Mouse (Mus musculus) hindbrain, embryonic 16.5 days (tissue): ENCODE data around the gene Mmp23. TPM values are rescaled to one million over a fixed set of nuclear protein-coding genes. Genes with fewer than 3 reads are reported as not detected.
"Not testable (repeated sequence)": the region's sequence is repeated elsewhere in the genome, so short reads cannot be mapped to it uniquely, and the experiment has no call there.

ENCODE experiments used
- ATAC-seq: fragments of 200-750 bp; cut with Nextera tagmentation; 2 replicates; pipeline ENCODE4 v1.8.0; 2017; ENCODE audit warnings: moderate TSS enrichment, moderate library complexity
- H3K27ac ChIP-seq: fragments of 300-500 bp; sonication (generic); 2 replicates; pipeline ENCODE4 v1.5.1; 2014; ENCODE audit warnings: low read depth, mild to moderate bottlenecking, control low read depth, low read length, moderate library complexity
- H3K27me3 ChIP-seq: fragments of 300-500 bp; sonication (generic); replicated peaks from 2 replicates; pipeline ENCODE4 v1.6.1; 2014; ENCODE audit warnings: low read length; ENCODE audit not compliant: control insufficient read depth, insufficient read depth
- H3K36me3 ChIP-seq: fragments of 300-500 bp; sonication (generic); 2 replicates; pipeline ENCODE4 v1.6.1; 2014; ENCODE audit warnings: mild to moderate bottlenecking, low read length, moderate library complexity, mixed read lengths; ENCODE audit not compliant: control insufficient read depth, insufficient read depth
- H3K4me1 ChIP-seq: fragments of 300-500 bp; sonication (generic); 2 replicates; pipeline ENCODE4 v1.6.1; 2014; ENCODE audit warnings: low read depth, low read length; ENCODE audit not compliant: control insufficient read depth, insufficient read depth
- H3K4me2 ChIP-seq: fragments of 300-500 bp; sonication (generic); 2 replicates; pipeline ENCODE4 v1.6.1; 2014; ENCODE audit warnings: mild to moderate bottlenecking, low read length, control low read depth, moderate library complexity
- H3K4me3 ChIP-seq: fragments of 300-500 bp; sonication (generic); 2 replicates; pipeline ENCODE4 v1.5.1; 2014; ENCODE audit warnings: mild to moderate bottlenecking, low read length, control low read depth, moderate library complexity
- H3K9ac ChIP-seq: fragments of 300-500 bp; sonication (generic); 2 replicates; pipeline ENCODE4 v1.6.1; 2014; ENCODE audit warnings: low read depth, mild to moderate bottlenecking, control low read depth, low read length, moderate library complexity
- H3K9me3 ChIP-seq: fragments of 300-500 bp; sonication (generic); 2 replicates; pipeline ENCODE4 v1.6.1; 2014; ENCODE audit warnings: mild to moderate bottlenecking, low read length, moderate library complexity; ENCODE audit not compliant: control insufficient read depth
- whole genome bisulfite sequencing: fragments of 180-500 bp; shearing (Covaris S2); extraction: QIAGEN DNeasy Blood & Tissue Kit; methylation state at CpG from one replicate; pipeline ENCODE4 v1.1.7; 2014; 5-methylcytosine and 5-hydroxymethylcytosine counted together
- polyA plus RNA-seq: library from polyadenylated mRNA; unstranded; fragments of >200 nt; fragmentation: Nextera tagmentation; extraction: Ambion mirVana; gene quantifications from 2 replicates; pipeline ENCODE4 v1.2.1, GENCODE M21; 2015

Gene Mmp23
- polyA plus RNA-seq, 1 experiment from 2014 or later: 2.9 TPM

DNA sequence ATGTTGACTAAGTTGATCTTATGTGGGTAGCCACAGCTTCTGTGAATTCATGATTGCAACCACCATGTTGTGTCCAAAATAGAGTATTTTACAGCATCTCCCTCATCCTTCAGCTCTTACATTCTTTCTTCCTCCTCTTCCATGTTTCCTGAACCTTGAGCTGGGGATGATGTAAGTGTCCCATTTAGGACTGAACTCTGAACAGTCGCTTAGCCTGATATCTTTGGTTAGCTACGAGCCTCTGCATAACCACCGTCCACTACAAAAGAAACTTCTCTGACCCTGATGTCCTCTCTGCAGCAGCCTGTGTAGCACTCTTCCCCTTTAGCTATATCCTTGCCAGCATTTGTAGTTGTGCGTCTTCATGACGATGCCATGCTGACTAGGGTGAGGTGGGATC is 7.5 kb downstream of the Mmp23 start:
- 97% methylated on average over 5 of the region's 5 CpGs for WGBS
- Histone ChIP-seq H3K27me3 (peaks cover 7% of the 10 kb centered on the region), H3K4me2 (no peak overlapping the region), H3K4me1 (no peaks in the 10 kb centered on the region), H3K9me3 (no peaks in the 10 kb centered on the region), H3K4me3 (no peak overlapping the region), H3K36me3 (peaks cover 73% of the 10 kb centered on the region), H3K9ac (no peak overlapping the region), H3K27ac (no peak overlapping the region)
- no peak for ATAC-seq

DNA sequence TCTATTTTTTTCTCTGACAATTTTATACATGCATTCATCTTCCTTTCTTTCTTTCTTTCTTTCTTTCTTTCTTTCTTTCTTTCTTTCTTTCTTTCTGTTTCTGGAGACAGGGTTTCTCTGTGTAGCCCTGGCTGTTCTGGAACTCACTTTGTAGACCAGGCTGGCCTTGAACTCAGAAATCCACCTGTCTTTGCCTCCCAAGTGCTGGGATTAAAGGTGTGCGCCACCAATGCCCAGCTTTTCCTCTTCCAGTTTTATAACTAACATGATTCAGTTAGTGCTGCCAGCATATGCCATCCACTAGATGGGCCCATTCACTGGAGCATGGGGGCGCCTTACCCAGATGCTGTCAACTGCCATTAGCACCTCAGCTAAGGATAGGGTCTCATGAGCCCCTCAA is 7.9 kb downstream of the Mmp23 start, which contains the start of gene Gm10563:
Gm10563 (minus strand) TSS at position 101 of the 400 bp plus-strand sequence.
- peaks cover 73% of the 10 kb centered on the region for H3K36me3 ChIP-seq
- not testable (repeated sequence) for H3K27me3 ChIP-seq, H3K4me3 ChIP-seq, ATAC-seq, H3K4me1 ChIP-seq, H3K27ac ChIP-seq, H3K9ac ChIP-seq, H3K9me3 ChIP-seq, H3K4me2 ChIP-seq
- WGBS: 95% methylated on average over 2 of the region's 2 CpGs

DNA sequence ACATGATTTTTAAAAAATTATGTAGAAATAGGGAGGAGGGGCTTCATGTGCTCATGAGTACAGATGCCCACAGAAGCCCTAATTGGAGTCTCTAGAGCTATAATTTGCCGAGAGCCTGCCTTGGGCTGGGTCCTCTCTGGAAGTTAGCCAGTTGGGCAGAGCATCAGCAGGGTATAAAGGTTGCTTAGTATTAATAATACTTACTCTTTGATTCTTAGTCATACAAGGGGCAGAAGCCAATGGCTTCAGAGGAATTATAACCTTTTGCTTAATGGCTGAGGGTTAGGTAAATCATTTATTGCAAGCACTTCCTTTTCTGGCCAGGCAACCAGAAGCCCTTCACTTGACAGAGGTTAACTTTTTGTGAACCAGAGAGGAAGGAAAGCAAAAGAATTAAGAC is 9.7 kb downstream of the Mmp23 start:
- ATAC-seq: no peak
- peaks cover 63% of the 10 kb centered on the region for H3K36me3 ChIP-seq
- WGBS: 92% methylated on average over 1 of the region's 1 CpGs
- no peak overlapping the region for H3K4me2 ChIP-seq
- no peak overlapping the region for H3K4me3 ChIP-seq
- no peaks in the 10 kb centered on the region for H3K27me3 ChIP-seq
- H3K27ac ChIP-seq: no peak overlapping the region
- no peaks in the 10 kb centered on the region for H3K9me3 ChIP-seq
- no peaks in the 10 kb centered on the region for H3K4me1 ChIP-seq
- no peak overlapping the region for H3K9ac ChIP-seq

DNA sequence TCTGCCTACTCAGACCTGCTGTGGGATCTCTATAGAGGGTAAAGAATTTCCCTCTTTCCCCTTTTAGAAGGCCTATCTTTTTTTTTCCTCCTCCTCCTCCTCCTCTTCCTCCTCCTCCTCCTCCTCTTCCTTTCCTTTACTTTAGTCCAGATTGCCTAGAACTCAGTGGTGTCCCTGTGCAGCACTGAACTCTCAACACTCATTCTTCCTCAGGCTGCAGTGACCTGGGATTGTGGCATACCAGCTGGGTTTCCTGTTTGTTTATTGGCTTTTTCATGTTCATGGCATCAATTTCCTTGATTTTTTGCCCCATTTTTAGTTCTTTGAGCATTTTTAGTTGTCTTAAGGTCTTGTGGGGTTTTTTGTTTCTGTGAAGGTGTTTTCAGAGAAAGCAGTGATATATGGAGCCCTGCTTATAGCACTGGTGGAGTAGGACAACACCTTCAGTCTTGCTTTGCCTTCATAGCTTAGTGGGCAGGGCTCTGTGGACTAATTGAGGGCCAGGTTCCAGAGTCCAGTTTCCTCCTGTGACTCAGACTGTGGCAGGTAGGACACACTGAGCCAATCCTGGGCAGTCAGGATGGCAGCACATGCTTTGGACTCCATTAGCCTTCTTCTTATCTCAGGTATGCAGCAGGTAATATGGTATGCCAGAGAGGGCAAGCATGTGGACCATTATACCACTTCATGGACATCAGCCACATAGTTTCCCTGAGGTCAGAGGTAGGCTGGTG is 17.3 kb downstream of the Mmp23 start:
- H3K36me3 ChIP-seq: peaks cover 59% of the 10 kb centered on the region
- no peak for ATAC-seq
- no peak overlapping the region for H3K4me3 ChIP-seq
- H3K4me2 ChIP-seq: no peak overlapping the region
- no peaks in the 10 kb centered on the region for H3K27me3 ChIP-seq
- H3K9ac ChIP-seq: no peak overlapping the region
- no peak overlapping the region for H3K27ac ChIP-seq
- H3K4me1 ChIP-seq: no peaks in the 10 kb centered on the region
- no peaks in the 10 kb centered on the region for H3K9me3 ChIP-seq

DNA sequence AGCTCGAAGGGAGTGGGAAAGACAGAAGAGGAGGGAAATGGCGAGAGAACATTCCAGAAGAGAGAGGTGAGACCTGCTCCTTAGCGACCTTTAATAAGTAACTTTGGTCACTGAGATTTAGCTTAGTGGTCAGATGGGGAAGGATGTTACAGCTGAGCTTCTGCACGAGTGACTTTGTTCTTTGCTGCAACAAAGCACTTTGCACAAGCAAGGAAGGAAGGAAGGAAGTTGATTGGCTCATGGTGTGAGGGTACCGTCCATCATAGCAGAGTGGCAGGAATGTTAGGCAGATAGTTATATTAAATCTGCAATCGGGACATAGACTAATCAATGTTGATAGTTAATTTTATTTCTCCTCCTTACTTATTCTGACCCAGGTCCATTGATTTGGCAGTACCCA is 22.9 kb downstream of the Mmp23 start:
- no peak overlapping the region for H3K4me3 ChIP-seq
- H3K4me2 ChIP-seq: no peak overlapping the region
- H3K9ac ChIP-seq: no peak overlapping the region
- H3K4me1 ChIP-seq: peaks cover 3% of the 10 kb centered on the region
- no peaks in the 10 kb centered on the region for H3K27me3 ChIP-seq
- H3K36me3 ChIP-seq: peaks cover 53% of the 10 kb centered on the region
- no peak overlapping the region for H3K27ac ChIP-seq
- no peak for ATAC-seq
- no peaks in the 10 kb centered on the region for H3K9me3 ChIP-seq
- WGBS: 86% methylated on average over 6 of the region's 6 CpGs

DNA sequence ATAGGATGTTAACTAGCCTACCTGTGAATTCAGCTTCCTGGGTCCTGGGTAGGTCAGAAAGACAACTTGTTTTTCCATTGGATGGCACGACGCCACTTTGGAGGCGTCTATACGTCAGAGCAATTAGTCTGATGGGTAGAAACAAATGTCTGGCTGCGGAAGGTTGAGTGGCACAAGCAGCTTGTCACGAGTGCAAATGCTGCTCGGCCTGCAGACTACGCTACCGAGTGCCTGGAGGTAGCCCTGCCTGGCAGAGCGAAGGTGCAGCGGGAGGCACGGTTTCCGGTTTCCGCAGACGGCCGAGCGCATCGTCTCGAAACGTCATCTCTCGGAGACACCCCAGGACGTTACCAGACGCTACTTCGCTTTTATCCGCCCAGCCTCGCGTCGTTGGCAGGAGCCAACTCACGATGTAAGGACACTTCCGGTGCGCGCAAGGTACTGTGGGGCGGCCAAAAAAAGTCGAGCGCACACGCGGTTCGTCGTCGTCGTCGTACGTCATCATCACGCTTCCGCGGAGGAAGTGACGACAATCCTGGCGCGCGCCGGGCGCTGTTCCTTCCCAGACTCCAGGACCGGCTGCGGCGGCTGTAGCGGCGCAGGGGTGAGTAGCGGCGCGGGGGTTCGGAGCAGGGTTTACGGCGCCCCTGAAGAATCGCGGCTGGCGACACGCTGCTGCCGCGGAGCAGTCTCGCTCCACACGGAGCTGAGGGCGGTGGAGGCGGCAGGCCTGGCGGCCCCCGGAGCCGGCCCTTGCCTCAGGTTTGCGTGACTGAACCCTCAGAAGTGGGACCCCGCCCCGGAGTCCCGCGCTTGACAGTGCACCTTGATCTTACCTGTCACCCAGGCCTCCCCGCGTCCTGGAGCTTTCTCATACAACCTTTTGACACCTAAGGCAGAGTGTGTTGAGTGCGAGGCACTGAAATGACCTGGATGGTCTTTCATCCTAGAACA is 28.6 kb downstream of the Mmp23 start, which contains the start of gene Cdk11b:
Cdk11b (plus strand) TSS at position 517 of the 954 bp plus-strand sequence.
- Histone ChIP-seq H3K9ac (peak within 1 kb of the TSS; percentile 88), H3K4me1 (peaks cover 9% of the 10 kb centered on the region), H3K27ac (peak within 1 kb of the TSS; percentile 91), H3K9me3 (no peaks in the 10 kb centered on the region), H3K36me3 (peaks cover 22% of the 10 kb centered on the region), H3K27me3 (no peaks in the 10 kb centered on the region), H3K4me2 (peak within 1 kb of the TSS; percentile 72), H3K4me3 (peak within 1 kb of the TSS; percentile 93)
- ATAC-seq: peak; percentile 100
- WGBS: under 1% methylated on average over 75 of the region's 84 CpGs

DNA sequence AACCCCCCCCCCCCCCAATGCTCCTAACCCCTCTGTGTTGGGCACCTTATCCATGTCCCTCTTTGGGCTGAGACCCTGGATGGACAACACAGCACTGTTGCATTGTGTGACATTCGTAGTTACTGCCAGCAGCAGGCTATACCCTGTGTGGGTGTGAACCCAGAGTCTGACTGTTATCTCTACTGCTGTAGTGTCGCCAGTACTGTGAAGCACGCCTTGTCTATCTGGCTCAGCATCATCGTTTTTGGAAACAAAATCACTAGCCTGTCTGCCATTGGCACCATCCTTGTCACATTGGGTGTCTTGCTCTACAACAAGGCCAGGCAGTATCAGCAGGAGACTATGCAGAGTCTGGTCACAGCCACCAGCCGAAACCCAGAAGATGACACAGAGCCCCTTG is 34.9 kb downstream of the Mmp23 start:
- H3K27ac ChIP-seq: no peak overlapping the region
- H3K27me3 ChIP-seq: no peaks in the 10 kb centered on the region
- H3K9me3 ChIP-seq: no peaks in the 10 kb centered on the region
- H3K9ac ChIP-seq: no peak overlapping the region
- H3K36me3 ChIP-seq: peaks cover 48% of the 10 kb centered on the region
- no peak for ATAC-seq
- no peaks in the 10 kb centered on the region for H3K4me1 ChIP-seq
- no peak overlapping the region for H3K4me2 ChIP-seq
- 94% methylated on average over 5 of the region's 5 CpGs for WGBS
- H3K4me3 ChIP-seq: no peak overlapping the region

DNA sequence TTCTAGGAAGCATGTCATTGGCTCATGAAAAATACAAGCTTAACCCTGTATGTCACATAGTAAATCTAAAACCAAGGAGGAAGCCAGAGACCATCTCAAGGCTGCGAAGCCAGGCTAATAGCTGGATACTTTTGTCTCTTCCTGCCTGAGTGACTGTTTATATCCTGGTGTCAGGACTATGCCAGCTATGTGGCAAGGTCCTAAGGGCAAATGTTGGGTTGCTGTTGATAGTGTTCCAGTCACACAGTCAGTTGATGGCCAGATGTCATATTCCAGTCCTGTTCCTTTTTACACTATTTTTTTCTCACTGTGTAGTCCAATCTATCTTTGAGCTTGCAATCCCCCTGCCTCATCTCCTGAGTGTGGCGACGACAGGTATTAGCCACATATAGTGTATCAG is 39.9 kb downstream of the Mmp23 start:
- Histone ChIP-seq H3K4me2 (no peak overlapping the region), H3K36me3 (peaks cover 60% of the 10 kb centered on the region), H3K27me3 (no peaks in the 10 kb centered on the region), H3K4me1 (no peaks in the 10 kb centered on the region), H3K9me3 (no peaks in the 10 kb centered on the region), H3K4me3 (no peak overlapping the region), H3K9ac (no peak overlapping the region), H3K27ac (no peak overlapping the region)
- 95% methylated on average over 3 of the region's 3 CpGs for WGBS
- ATAC-seq: no peak

DNA sequence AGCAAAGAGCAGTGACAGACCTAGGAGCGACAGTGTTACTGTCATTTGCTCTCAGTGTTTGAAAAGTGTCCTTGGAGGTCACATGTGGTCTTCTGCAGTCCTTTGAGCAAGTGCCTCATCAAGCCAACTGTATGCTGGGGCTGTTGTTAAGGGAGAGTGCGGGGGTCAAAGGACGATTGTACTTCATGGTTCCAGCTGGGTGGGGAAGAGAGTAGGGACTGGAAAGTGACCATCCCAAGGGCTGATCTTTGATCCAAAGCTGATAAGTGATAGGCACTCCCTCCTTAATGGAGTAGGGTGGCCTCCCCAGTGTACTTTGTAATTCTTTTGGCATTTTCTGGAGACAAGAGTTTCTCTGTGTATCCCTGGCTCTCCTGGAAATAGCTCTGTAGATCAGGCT is 41.3 kb downstream of the Mmp23 start:
- Histone ChIP-seq H3K36me3 (peaks cover 48% of the 10 kb centered on the region), H3K4me2 (no peak overlapping the region), H3K9me3 (no peaks in the 10 kb centered on the region), H3K4me1 (no peaks in the 10 kb centered on the region), H3K27me3 (no peaks in the 10 kb centered on the region), H3K9ac (no peak overlapping the region), H3K4me3 (no peak overlapping the region), H3K27ac (no peak overlapping the region)
- 89% methylated on average over 3 of the region's 3 CpGs for WGBS
- ATAC-seq: no peak
